Mouse (Mus musculus) MEL (cell line): ENCODE measurements around the gene Pik3r3.

Experiments
- CTCF ChIP-seq, 3 experiments: IDR thresholded peaks in 2 of 3; conservative IDR thresholded peaks in 1 of 3; 2 replicates each; pipeline ENCODE4 v1.5.1; 2011 to 2012; ENCODE audit warnings: low read length in 3 of 3, low read depth in 2 of 3, mild to moderate bottlenecking in 2 of 3, improper control_type of control experiment in 1 of 3, inconsistent platforms in 1 of 3, mixed read lengths in 1 of 3, moderate library complexity in 1 of 3; ENCODE audit not compliant: control insufficient read depth in 1 of 3, insufficient read depth in 1 of 3, poor library complexity in 1 of 3, severe bottlenecking in 1 of 3
- EP300 ChIP-seq, 2 experiments: IDR thresholded peaks; 2 replicates each; pipeline ENCODE4 v1.6.1; 2011; ENCODE audit warnings: improper control_type of control experiment in 2 of 2, low read length in 2 of 2, low read depth in 1 of 2, mild to moderate bottlenecking in 1 of 2
- MAZ ChIP-seq: IDR thresholded peaks from 2 replicates; pipeline ENCODE4 v1.6.1; 2012; ENCODE audit warnings: low read depth, mild to moderate bottlenecking, inconsistent platforms, low read length, improper control_type of control experiment
- MXI1 ChIP-seq: IDR thresholded peaks from 2 replicates; pipeline ENCODE4 v1.6.1; 2011; ENCODE audit warnings: mild to moderate bottlenecking, low read depth, low read length, improper control_type of control experiment
- NELFE ChIP-seq: IDR thresholded peaks from 2 replicates; pipeline ENCODE4 v1.6.1; 2011; ENCODE audit warnings: low read depth, low read length, improper control_type of control experiment
- POLR2A ChIP-seq, 2 experiments: IDR thresholded peaks; 2 replicates each; pipeline ENCODE4 v1.6.1; 2011 to 2012; ENCODE audit warnings: low read length in 2 of 2, mild to moderate bottlenecking in 2 of 2, control low read depth in 1 of 2, improper control_type of control experiment in 1 of 2, low read depth in 1 of 2, moderate library complexity in 1 of 2; ENCODE audit not compliant: control insufficient read depth in 1 of 2, insufficient read depth in 1 of 2, poor library complexity in 1 of 2
- POLR2AphosphoS2 ChIP-seq: IDR thresholded peaks from 2 replicates; pipeline ENCODE4 v1.6.1; 2011; ENCODE audit warnings: low read length, improper control_type of control experiment
- USF2 ChIP-seq, 2 experiments: IDR thresholded peaks; 2 replicates each; pipeline ENCODE4 v1.6.1; 2011 to 2012; ENCODE audit warnings: improper control_type of control experiment in 2 of 2, low read length in 2 of 2, borderline replicate concordance in 1 of 2, inconsistent platforms in 1 of 2, low read depth in 1 of 2, mild to moderate bottlenecking in 1 of 2; ENCODE audit not compliant: insufficient read depth in 1 of 2

DNA sequence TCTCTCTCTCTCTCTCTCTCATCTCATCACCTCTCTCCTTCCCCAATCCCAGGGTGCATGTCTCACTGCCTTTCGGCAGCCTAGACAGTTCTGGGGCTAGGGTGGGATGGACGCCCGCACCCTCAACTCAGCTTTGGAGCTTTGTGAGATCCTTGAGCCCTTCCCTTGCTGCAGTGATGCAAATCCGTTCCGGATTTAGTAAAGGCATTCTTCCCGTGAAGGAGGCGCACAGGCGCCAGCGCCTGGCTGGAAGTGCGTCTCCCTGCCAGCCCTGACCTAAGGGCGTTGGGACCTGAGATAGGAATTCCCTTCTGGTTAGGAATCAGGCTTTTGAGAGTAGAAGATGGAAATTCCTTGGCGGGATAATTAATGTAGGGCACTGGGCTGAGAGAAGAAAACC lies 38.7 kb upstream of the Pik3r3 start:
- TF ChIP-seq EP300 (IDR thresholded peaks at IDR 0.05; ENCODE audit: low read depth in 1 of 2, low read length in 2 of 2) (no peak), CTCF (IDR thresholded peaks at IDR 0.05 in 2 of 3, conservative IDR thresholded peaks at IDR 0.05 in 1 of 3; ENCODE audit: control insufficient read depth in 1 of 3, insufficient read depth in 1 of 3, low read depth in 2 of 3, low read length in 3 of 3, poor library complexity in 1 of 3, severe bottlenecking in 1 of 3) (no peak), MXI1 (no peak), NELFE (no peak), POLR2A (IDR thresholded peaks at IDR 0.05; ENCODE audit: control insufficient read depth in 1 of 2, insufficient read depth in 1 of 2, low read depth in 1 of 2, low read length in 2 of 2, poor library complexity in 1 of 2) (no peak), USF2 (IDR thresholded peaks at IDR 0.05; ENCODE audit: borderline replicate concordance in 1 of 2, insufficient read depth in 1 of 2, low read depth in 1 of 2, low read length in 2 of 2) (no peak), MAZ (no peak), POLR2AphosphoS2 (no peak)
